Mouse (Mus musculus): ENCODE results near the gene Batf2. TPM values are rescaled to one million over a fixed set of nuclear protein-coding genes. Genes with fewer than 3 reads are reported as not detected.

Batf2 gene
- polyA plus RNA-seq, 1 experiment from 2014 or later: not detected

Other genes starting within 250 kb of the Batf2 start
- 7.0 and 7.1 TPM in 2 replicates for gene Tigd3, start 246.8 kb upstream of the Batf2 start, polyA plus RNA-seq (2014; fragmentation: Nextera tagmentation; extraction: Ambion mirVana)
- 127 and 136 TPM in 2 replicates for gene Dpf2, start 228.0 kb upstream of the Batf2 start, polyA plus RNA-seq (2014; fragmentation: Nextera tagmentation; extraction: Ambion mirVana)
- 7.9 and 9.6 TPM in 2 replicates for gene Cdc42ep2, start 216.2 kb upstream of the Batf2 start, polyA plus RNA-seq (2014; fragmentation: Nextera tagmentation; extraction: Ambion mirVana)
- 35.5 and 41.1 TPM in 2 replicates for gene Pola2, start 176.8 kb upstream of the Batf2 start, polyA plus RNA-seq (2014; fragmentation: Nextera tagmentation; extraction: Ambion mirVana)
- gene Slc22a20, start 154.8 kb upstream of the Batf2 start, polyA plus RNA-seq (2014; fragmentation: Nextera tagmentation; extraction: Ambion mirVana): not detected in 2 replicates
- gene Capn1, start 125.1 kb upstream of the Batf2 start, polyA plus RNA-seq (2014; fragmentation: Nextera tagmentation; extraction: Ambion mirVana): 2.4 TPM in 2 replicates
- gene Syvn1, start 94.4 kb upstream of the Batf2 start, polyA plus RNA-seq (2014; fragmentation: Nextera tagmentation; extraction: Ambion mirVana): 17.6 and 20.2 TPM in 2 replicates
- gene Mrpl49, start 83.2 kb upstream of the Batf2 start, polyA plus RNA-seq (2014; fragmentation: Nextera tagmentation; extraction: Ambion mirVana): 82.8 and 85.5 TPM in 2 replicates
- gene Fau, start 83.1 kb upstream of the Batf2 start, polyA plus RNA-seq (2014; fragmentation: Nextera tagmentation; extraction: Ambion mirVana): 626 and 785 TPM in 2 replicates
- 38.2 and 40.5 TPM in 2 replicates for gene Znhit2, start 79.8 kb upstream of the Batf2 start, polyA plus RNA-seq (2014; fragmentation: Nextera tagmentation; extraction: Ambion mirVana)
- gene Tm7sf2, start 72.6 kb upstream of the Batf2 start, polyA plus RNA-seq (2014; fragmentation: Nextera tagmentation; extraction: Ambion mirVana): 32.6 and 35.6 TPM in 2 replicates
- gene Vps51, start 63.8 kb upstream of the Batf2 start, polyA plus RNA-seq (2014; fragmentation: Nextera tagmentation; extraction: Ambion mirVana): 59.5 and 73.9 TPM in 2 replicates
- gene Tmem262, start 61.0 kb upstream of the Batf2 start, polyA plus RNA-seq (2014; fragmentation: Nextera tagmentation; extraction: Ambion mirVana): not detected in 2 replicates
- gene Gm28374, start 58.7 kb upstream of the Batf2 start, polyA plus RNA-seq (2014; fragmentation: Nextera tagmentation; extraction: Ambion mirVana): 1.1 and 1.4 TPM in 2 replicates
- 81.1 and 87.2 TPM in 2 replicates for gene Zfpl1, start 56.0 kb upstream of the Batf2 start, polyA plus RNA-seq (2014; fragmentation: Nextera tagmentation; extraction: Ambion mirVana)
- gene Cdca5, start 56.0 kb upstream of the Batf2 start, polyA plus RNA-seq (2014; fragmentation: Nextera tagmentation; extraction: Ambion mirVana): 20.0 and 28.2 TPM in 2 replicates
- gene AC131692.1, start 46.6 kb upstream of the Batf2 start, polyA plus RNA-seq (2014; fragmentation: Nextera tagmentation; extraction: Ambion mirVana): not detected in 2 replicates
- gene Naaladl1, start 35.2 kb upstream of the Batf2 start, polyA plus RNA-seq (2014; fragmentation: Nextera tagmentation; extraction: Ambion mirVana): 0.36 and 0.42 TPM in 2 replicates
- 56.4 and 57.6 TPM in 2 replicates for gene Sac3d1, start 22.3 kb upstream of the Batf2 start, polyA plus RNA-seq (2014; fragmentation: Nextera tagmentation; extraction: Ambion mirVana)
- gene Snx15, start 12.7 kb upstream of the Batf2 start, polyA plus RNA-seq (2014; fragmentation: Nextera tagmentation; extraction: Ambion mirVana): 45.6 and 50.2 TPM in 2 replicates
- 80.3 and 90.2 TPM in 2 replicates for gene Arl2, start 565 bp downstream of the Batf2 start, polyA plus RNA-seq (2014; fragmentation: Nextera tagmentation; extraction: Ambion mirVana)
- gene Majin, start 43.4 kb downstream of the Batf2 start, polyA plus RNA-seq (2014; fragmentation: Nextera tagmentation; extraction: Ambion mirVana): not detected in 2 replicates
- gene Gpha2, start 85.4 kb downstream of the Batf2 start, polyA plus RNA-seq (2014; fragmentation: Nextera tagmentation; extraction: Ambion mirVana): 0.30 TPM in 1 of 2 replicates, not detected in the other
- 74.3 and 98.9 TPM in 2 replicates for gene Ppp2r5b, start 94.9 kb downstream of the Batf2 start, polyA plus RNA-seq (2014; fragmentation: Nextera tagmentation; extraction: Ambion mirVana)
- 7.9 and 9.6 TPM in 2 replicates for gene Atg2a, start 100.7 kb downstream of the Batf2 start, polyA plus RNA-seq (2014; fragmentation: Nextera tagmentation; extraction: Ambion mirVana)
- gene Ehd1, start 135.7 kb downstream of the Batf2 start, polyA plus RNA-seq (2014; fragmentation: Nextera tagmentation; extraction: Ambion mirVana): 71.3 and 79.8 TPM in 2 replicates
- 0.61 and 0.72 TPM in 2 replicates for gene Cdc42bpg, start 165.5 kb downstream of the Batf2 start, polyA plus RNA-seq (2014; fragmentation: Nextera tagmentation; extraction: Ambion mirVana)
- 47.7 and 61.6 TPM in 2 replicates for gene Men1, start 194.0 kb downstream of the Batf2 start, polyA plus RNA-seq (2014; fragmentation: Nextera tagmentation; extraction: Ambion mirVana)
- 6.2 and 11.2 TPM in 2 replicates for gene Map4k2, start 200.2 kb downstream of the Batf2 start, polyA plus RNA-seq (2014; fragmentation: Nextera tagmentation; extraction: Ambion mirVana)
- 90.4 and 115 TPM in 2 replicates for gene Sf1, start 222.7 kb downstream of the Batf2 start, polyA plus RNA-seq (2014; fragmentation: Nextera tagmentation; extraction: Ambion mirVana)
- gene Pygm, start 243.4 kb downstream of the Batf2 start, polyA plus RNA-seq (2014; fragmentation: Nextera tagmentation; extraction: Ambion mirVana): 1.3 and 3.0 TPM in 2 replicates